Mouse (Mus musculus): ENCODE measurements around the gene Amph. TPM values are rescaled to one million over a fixed set of nuclear protein-coding genes. Genes with fewer than 3 reads are reported as not detected.

Gene Amph
- total and polyA plus RNA-seq, 2 experiments = 0.09 TPM; not detected in 1

DNA sequence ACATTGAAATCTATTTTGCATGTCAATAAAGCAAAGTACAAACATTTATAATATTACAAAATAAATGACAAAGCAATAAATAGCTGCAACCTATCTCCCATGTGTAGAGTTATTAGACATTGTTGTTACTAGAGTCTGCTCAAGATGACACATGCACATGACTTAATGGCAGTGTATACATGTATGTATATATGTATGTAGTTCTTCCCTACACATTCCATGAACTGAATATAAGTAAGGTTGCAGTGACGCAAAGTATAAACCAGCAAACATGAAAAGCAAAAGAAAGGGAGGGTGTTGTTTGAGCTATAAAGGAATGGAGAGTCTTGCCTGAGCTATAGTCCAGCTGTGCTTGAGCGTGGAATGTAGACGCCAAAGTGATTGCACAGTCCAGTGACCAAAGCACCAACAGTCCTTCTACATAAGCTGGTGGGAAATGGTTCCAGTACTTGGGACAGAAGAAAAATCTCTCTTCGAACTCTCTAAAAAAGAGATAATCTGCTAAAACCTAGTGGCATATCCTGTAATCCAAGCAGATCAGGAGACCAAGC lies 66.9 kb downstream of the Amph start:
- no peak for TF ChIP-seq CTCF (IDR thresholded peaks at IDR 0.05; ENCODE audit: low read depth, low read length)
- no peak for TF ChIP-seq POLR2A (IDR thresholded peaks at IDR 0.05; ENCODE audit: extremely low read depth, insufficient read depth, low read length)
- 90% methylated on average over 4 of the region's 4 CpGs for WGBS

GRCm38 (mm10) chr13:19021529-19021928 lies 73.5 kb downstream of the Amph start:
- H3K27ac ChIP-seq (replicated peaks; ENCODE audit: insufficient read depth, low read depth, low read length) = no peak overlapping the region
- 85% methylated on average over 2 of the region's 2 CpGs for WGBS
- no peak overlapping the region for H3K4me3 ChIP-seq (ENCODE audit: insufficient read depth, low read depth, low read length)
- H3K36me3 ChIP-seq (ENCODE audit: control insufficient read depth, insufficient read depth, low read length) = no peaks in the 10 kb centered on the region
- DNase-seq (ENCODE audit: extremely low read depth, low read depth, low spot score) = no peak
- H3K9ac ChIP-seq (ENCODE audit: low read depth, low read length) = no peak overlapping the region
- H3K27me3 ChIP-seq (ENCODE audit: control insufficient read depth, insufficient read depth, low read length) = no peaks in the 10 kb centered on the region
- no peaks in the 10 kb centered on the region for H3K4me1 ChIP-seq (ENCODE audit: control insufficient read depth, insufficient read depth, low read length)
- no peaks in the 10 kb centered on the region for H3K79me2 ChIP-seq (ENCODE audit: control insufficient read depth, insufficient read depth, low read length)
- TF ChIP-seq CTCF (IDR thresholded peaks at IDR 0.05; ENCODE audit: low read depth, low read length) (no peak), POLR2A (IDR thresholded peaks at IDR 0.05; ENCODE audit: extremely low read depth, insufficient read depth, low read length) (no peak)

More for the DNA sequence above, 66.9 kb downstream of the Amph start:
- H3K9ac ChIP-seq (ENCODE audit: low read depth, low read length) = no peak overlapping the region
- no peaks in the 10 kb centered on the region for H3K27me3 ChIP-seq (ENCODE audit: control insufficient read depth, insufficient read depth, low read length)
- H3K27ac ChIP-seq (replicated peaks; ENCODE audit: insufficient read depth, low read depth, low read length) = no peak overlapping the region
- no peak overlapping the region for H3K4me3 ChIP-seq (ENCODE audit: insufficient read depth, low read depth, low read length)
- no peaks in the 10 kb centered on the region for H3K4me1 ChIP-seq (ENCODE audit: control insufficient read depth, insufficient read depth, low read length)
- no peaks in the 10 kb centered on the region for H3K36me3 ChIP-seq (ENCODE audit: control insufficient read depth, insufficient read depth, low read length)
- DNase-seq (ENCODE audit: extremely low read depth, low read depth, low spot score) = no peak
- no peaks in the 10 kb centered on the region for H3K79me2 ChIP-seq (ENCODE audit: control insufficient read depth, insufficient read depth, low read length)

DNA sequence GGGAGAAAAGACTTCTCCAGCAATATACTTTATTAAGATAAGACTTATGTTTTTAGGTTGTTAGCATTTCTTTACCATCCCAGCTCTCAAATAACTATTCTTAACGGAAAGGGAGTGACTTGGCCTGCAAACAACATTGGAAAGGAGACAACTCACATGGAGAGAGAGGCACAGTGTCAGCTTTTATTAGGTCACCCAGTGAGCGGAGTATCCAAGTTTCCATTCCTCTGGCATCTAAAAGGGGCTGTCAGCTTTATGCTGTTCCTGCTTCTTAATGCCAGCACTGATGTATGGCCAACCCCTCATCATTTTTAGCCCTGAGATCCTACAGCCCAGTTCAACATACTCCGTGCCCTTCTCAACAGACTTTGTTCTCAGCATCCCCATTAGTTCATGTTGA lies 74.3 kb downstream of the Amph start:
- TF ChIP-seq CTCF (IDR thresholded peaks at IDR 0.05; ENCODE audit: low read depth, low read length) (no peak), POLR2A (IDR thresholded peaks at IDR 0.05; ENCODE audit: extremely low read depth, insufficient read depth, low read length) (no peak)
- no peaks in the 10 kb centered on the region for H3K36me3 ChIP-seq (ENCODE audit: control insufficient read depth, insufficient read depth, low read length)
- H3K4me1 ChIP-seq (ENCODE audit: control insufficient read depth, insufficient read depth, low read length) = no peaks in the 10 kb centered on the region
- H3K27ac ChIP-seq (replicated peaks; ENCODE audit: insufficient read depth, low read depth, low read length) = no peak overlapping the region
- WGBS = 77% methylated on average over 3 of the region's 3 CpGs
- DNase-seq (ENCODE audit: extremely low read depth, low read depth, low spot score) = no peak
- H3K9ac ChIP-seq (ENCODE audit: low read depth, low read length) = no peak overlapping the region
- H3K79me2 ChIP-seq (ENCODE audit: control insufficient read depth, insufficient read depth, low read length) = no peaks in the 10 kb centered on the region
- H3K27me3 ChIP-seq (ENCODE audit: control insufficient read depth, insufficient read depth, low read length) = no peaks in the 10 kb centered on the region
- no peak overlapping the region for H3K4me3 ChIP-seq (ENCODE audit: insufficient read depth, low read depth, low read length)

GRCm38 (mm10) chr13:19025091-19025688 lies 77.2 kb downstream of the Amph start:
- Histone ChIP-seq H3K79me2 (ENCODE audit: control insufficient read depth, insufficient read depth, low read length) (no peaks in the 10 kb centered on the region), H3K4me1 (ENCODE audit: control insufficient read depth, insufficient read depth, low read length) (no peaks in the 10 kb centered on the region), H3K27me3 (ENCODE audit: control insufficient read depth, insufficient read depth, low read length) (no peaks in the 10 kb centered on the region), H3K27ac (replicated peaks; ENCODE audit: insufficient read depth, low read depth, low read length) (no peak overlapping the region), H3K4me3 (ENCODE audit: insufficient read depth, low read depth, low read length) (no peak overlapping the region), H3K36me3 (ENCODE audit: control insufficient read depth, insufficient read depth, low read length) (no peaks in the 10 kb centered on the region), H3K9ac (ENCODE audit: low read depth, low read length) (no peak overlapping the region)
- 81% methylated on average over 2 of the region's 2 CpGs for WGBS
- no peak for TF ChIP-seq CTCF (IDR thresholded peaks at IDR 0.05; ENCODE audit: low read depth, low read length)
- TF ChIP-seq POLR2A (IDR thresholded peaks at IDR 0.05; ENCODE audit: extremely low read depth, insufficient read depth, low read length) = no peak
- DNase-seq (ENCODE audit: extremely low read depth, low read depth, low spot score) = no peak

GRCm38 (mm10) chr13:19025906-19026305 lies 77.9 kb downstream of the Amph start:
- TF ChIP-seq CTCF (IDR thresholded peaks at IDR 0.05; ENCODE audit: low read depth, low read length) = no peak
- no peak for TF ChIP-seq POLR2A (IDR thresholded peaks at IDR 0.05; ENCODE audit: extremely low read depth, insufficient read depth, low read length)
- Histone ChIP-seq H3K4me3 (ENCODE audit: insufficient read depth, low read depth, low read length) (no peak overlapping the region), H3K27ac (replicated peaks; ENCODE audit: insufficient read depth, low read depth, low read length) (no peak overlapping the region), H3K27me3 (ENCODE audit: control insufficient read depth, insufficient read depth, low read length) (no peaks in the 10 kb centered on the region), H3K9ac (ENCODE audit: low read depth, low read length) (no peak overlapping the region), H3K36me3 (ENCODE audit: control insufficient read depth, insufficient read depth, low read length) (no peaks in the 10 kb centered on the region), H3K4me1 (ENCODE audit: control insufficient read depth, insufficient read depth, low read length) (no peaks in the 10 kb centered on the region), H3K79me2 (ENCODE audit: control insufficient read depth, insufficient read depth, low read length) (no peaks in the 10 kb centered on the region)
- WGBS = 84% methylated on average over 4 of the region's 4 CpGs
- DNase-seq (ENCODE audit: extremely low read depth, low read depth, low spot score) = no peak

- no peak overlapping the region for H3K27ac ChIP-seq (replicated peaks; ENCODE audit: insufficient read depth, low read depth, low read length)
- 67% methylated on average over 3 of the region's 3 CpGs for WGBS
- no peaks in the 10 kb centered on the region for H3K4me1 ChIP-seq (ENCODE audit: control insufficient read depth, insufficient read depth, low read length)
- no peak for DNase-seq (ENCODE audit: extremely low read depth, low read depth, low spot score)
- H3K36me3 ChIP-seq (ENCODE audit: control insufficient read depth, insufficient read depth, low read length) = no peaks in the 10 kb centered on the region
- TF ChIP-seq POLR2A (IDR thresholded peaks at IDR 0.05; ENCODE audit: extremely low read depth, insufficient read depth, low read length) (no peak), CTCF (IDR thresholded peaks at IDR 0.05; ENCODE audit: low read depth, low read length) (no peak)
- no peaks in the 10 kb centered on the region for H3K79me2 ChIP-seq (ENCODE audit: control insufficient read depth, insufficient read depth, low read length)
- H3K4me3 ChIP-seq (ENCODE audit: insufficient read depth, low read depth, low read length) = no peak overlapping the region
- no peak overlapping the region for H3K9ac ChIP-seq (ENCODE audit: low read depth, low read length)
- H3K27me3 ChIP-seq (ENCODE audit: control insufficient read depth, insufficient read depth, low read length) = no peaks in the 10 kb centered on the region
Measured at GRCm38 (mm10) chr13:19026923-19027322, 78.9 kb downstream of the Amph start.
